Mouse (Mus musculus): Measurements from ENCODE around the gene Nsd2.
"Not testable (repeated sequence)": the region's sequence is repeated elsewhere in the genome, so short reads cannot be mapped to it uniquely, and the experiment has no call there.

Gene Nsd2

DNA sequence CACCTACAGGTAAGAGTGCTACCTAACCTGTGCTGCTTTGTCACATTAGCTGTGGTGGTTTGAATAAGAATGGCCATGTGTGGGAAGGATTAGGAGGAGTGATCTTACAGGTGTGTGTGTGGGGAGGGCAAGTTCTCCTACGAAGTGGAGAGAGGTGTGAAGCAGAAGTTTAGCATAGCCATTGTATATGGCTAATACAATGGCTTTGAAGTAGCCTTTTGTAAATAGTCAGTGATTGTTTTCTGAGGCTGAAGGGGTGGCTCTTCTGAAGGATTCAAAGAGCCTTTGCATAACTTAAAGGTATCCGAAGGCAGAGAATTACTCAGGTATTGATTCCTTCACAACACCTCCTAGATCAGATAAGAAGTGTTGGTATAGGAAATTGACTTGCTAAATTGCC is 102.0 kb downstream of the Nsd2 start:
- DNase-seq (ENCODE audit: low read depth in 1 of 2, low spot score in 2 of 2), result no peak

DNA sequence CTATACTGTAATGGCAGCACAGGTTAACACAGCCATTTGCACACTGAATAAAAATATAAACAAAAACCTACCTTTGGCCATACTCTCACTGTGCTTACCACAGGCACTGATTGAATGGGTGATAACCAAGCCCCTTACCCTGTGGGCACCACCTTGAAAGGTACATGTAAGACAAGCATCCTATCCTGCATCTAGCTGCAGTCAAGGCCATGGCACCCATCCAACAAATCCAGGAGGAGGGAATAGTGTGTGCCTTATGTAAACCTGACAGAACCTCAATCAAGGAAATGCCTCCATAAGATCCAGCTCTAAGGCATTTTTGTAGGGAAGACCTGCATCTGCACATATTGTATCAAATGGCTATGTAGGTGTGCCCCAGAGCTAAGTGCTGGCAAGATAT is 105.6 kb downstream of the Nsd2 start:
- DNase-seq (ENCODE audit: low read depth in 1 of 2, low spot score in 2 of 2), result no peak

DNA sequence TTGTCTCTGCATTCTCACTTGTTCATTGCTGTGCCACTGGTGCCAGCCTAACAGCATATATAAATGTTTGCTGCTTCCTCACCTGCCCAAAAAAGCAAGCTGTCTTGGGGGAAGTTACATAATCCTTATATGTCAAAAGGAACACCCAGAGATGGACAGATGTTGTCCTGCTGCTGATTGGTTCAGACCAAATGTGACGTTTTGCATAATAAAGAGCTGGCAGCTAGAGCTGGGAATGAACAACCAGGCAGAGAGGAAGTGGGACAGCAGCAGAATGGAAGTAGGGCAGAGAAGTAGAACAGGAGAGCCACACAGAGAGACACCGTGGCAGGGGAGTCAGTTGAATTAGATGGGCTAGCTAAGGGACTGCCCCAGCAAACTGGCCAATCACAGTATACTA is 111.9 kb downstream of the Nsd2 start:
- peak in 1 of 2 experiments; percentile 4 for DNase-seq (ENCODE audit: low read depth in 1 of 2, low spot score in 2 of 2)

DNA sequence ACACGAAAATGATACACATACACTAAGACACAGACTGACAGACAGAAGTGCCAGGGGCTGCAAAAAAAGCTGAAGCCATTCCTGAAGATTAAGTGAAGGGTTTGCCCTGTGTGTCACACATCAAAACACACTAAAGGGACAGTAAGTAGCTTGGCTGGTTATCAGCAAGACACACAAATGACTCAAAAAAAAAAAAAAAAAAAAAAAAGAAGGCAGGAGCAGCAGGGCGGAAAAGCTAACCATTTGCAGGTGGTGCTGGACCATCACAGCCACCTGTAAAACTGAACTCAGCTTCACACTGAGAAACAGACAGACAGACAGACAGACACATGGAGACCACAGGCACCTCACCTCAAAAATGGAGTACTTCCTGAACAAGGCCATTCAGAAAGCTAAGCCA is 113.6 kb downstream of the Nsd2 start:
- DNase-seq (ENCODE audit: low read depth in 1 of 2, low spot score in 2 of 2), result no peak

DNA sequence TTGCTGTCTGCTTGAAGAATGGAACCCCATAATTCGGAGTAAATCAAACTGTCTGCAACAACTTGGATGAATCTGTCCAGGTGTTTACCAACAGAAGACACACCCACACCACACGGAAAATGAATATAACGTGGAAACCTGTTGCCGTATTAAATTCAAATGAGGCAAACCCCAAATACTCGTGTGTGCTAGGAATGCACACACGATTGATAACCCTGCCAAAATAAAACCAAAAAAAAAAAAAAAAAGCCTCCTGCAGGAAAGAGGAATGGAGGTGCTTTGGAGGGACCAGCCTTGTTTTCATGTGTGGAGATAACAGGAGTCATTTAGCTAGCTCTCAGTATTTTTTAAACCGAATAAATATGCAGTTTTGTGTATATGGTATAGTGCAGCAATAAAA is 114.4 kb downstream of the Nsd2 start:
- DNase-seq (ENCODE audit: low read depth in 1 of 2, low spot score in 2 of 2), result no peak

DNA sequence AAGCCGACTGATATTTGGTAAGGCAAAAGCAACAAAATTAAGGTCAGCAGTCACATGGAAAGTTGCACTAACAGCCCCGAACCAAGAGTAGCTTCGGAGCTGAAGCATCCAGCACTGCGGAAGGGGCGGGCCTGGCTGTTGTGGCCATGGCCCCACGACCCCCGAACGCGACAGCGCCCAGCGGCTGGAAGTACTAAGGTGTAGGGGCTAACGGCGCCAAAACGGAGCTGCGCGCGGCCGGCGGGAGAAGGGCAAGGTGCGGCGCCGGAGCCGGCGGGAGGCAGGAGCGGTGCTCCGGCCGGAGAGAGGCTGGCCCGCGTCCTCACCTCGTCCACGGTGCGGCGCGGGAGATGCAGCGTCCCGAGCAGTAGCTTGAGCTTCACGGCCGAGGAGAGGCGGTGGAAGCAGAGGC is 115.2 kb downstream of the Nsd2 start:
- no peak for DNase-seq (ENCODE audit: low read depth in 1 of 2, low spot score in 2 of 2)

DNA sequence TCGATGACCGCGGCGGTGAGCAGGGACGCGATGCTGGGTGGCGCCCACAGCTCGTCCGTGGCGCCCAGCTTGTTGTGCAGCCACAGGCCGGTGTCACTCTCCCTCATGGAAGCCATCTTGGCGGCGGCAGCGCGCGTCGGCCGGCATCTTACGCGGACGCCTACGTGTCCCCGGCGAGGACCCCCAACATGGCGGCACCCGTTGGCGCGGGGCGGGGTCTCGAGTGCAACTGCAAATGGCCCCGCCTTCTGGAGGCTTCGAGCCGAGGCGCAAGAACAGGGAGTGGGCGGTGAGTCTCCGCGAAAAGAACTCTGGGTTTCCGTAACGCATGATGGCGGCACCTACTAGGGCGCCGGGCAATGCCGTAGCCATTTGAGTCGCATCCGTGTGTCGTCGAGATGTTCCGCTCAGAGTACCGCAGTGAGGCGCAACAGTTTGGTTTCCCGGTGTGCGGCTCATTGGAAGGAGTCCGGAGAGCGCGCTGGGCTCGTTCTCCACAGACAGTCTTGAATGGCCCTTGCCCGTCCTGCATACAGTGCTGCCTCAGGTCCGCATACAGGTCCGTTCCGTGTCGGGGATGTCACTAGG is 115.7 kb downstream of the Nsd2 start, which contains the start of gene Nelfa:
TSS of gene Nelfa (minus strand) at position 294 of the 588 bp plus-strand sequence.
- DNase-seq (ENCODE audit: low read depth in 1 of 2, low spot score in 2 of 2), result peak; percentile 96 to 97

DNA sequence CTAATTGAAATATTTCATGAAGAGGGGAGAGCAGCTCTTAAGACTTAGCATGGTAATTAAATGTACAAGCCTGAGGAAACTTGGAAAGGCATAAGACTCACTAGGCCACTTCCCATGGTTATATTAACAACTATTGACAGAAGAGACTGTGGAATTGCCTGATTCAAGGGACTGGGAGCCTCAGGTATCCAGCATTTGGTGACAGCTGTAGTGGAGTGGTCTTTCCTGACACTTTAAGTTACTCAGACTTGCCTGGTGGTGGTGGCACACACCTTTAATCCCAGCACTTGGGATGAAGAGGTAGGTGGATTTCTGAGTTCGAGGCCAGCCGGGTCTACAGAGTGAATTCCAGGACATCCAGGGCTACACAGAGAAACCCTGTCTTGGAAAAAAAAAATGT is 116.7 kb downstream of the Nsd2 start:
- DNase-seq (ENCODE audit: low read depth in 1 of 2, low spot score in 2 of 2), result no peak

DNA sequence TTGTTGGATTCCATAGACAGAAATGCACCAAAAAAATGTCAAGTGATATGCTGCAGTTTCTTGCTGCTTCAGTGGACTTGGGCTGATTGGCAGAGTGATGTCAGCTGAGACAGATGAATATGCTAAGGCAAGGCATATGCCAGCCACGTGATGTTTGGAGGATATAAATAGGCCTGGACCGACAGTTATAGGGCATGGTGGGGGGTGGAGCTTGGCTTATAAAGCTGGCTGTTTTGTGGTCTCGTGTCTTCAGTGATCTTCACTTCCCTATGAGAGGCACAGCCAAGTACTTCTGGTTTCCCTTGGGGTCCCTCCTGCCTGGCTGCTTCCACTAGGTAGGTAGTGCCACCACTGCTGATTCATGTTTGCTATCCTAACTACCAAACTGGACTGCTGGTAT is 117.9 kb downstream of the Nsd2 start:
- DNase-seq (ENCODE audit: low read depth in 1 of 2, low spot score in 2 of 2), result peak; percentile 66 to 74

DNA sequence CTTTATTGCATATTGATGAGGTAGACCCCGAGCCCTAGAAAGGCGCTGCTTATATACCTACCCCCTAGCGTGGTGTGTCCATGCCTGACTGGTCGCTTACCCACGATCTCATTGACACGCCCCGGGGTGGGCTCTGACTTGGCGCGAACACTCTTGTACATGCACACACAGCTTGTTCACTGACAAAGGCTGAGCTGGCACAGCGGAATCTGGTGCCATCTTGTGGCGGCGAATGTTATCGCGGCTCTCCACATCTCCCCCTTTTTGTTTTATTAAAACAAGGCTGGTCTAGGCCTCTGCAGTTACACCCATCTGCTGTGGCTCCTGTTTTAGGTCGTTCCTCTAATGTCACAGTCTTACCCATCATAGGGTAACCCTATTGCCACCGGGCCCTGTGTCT is 126.5 kb downstream of the Nsd2 start:
- DNase-seq (ENCODE audit: low read depth in 1 of 2, low spot score in 2 of 2), result not testable (repeated sequence)

Measured in monocyte, adult 2 months (primary cell).